Mouse (Mus musculus) frontal cortex, postnatal 25 days (tissue): ENCODE data around the gene Hspb7.

Source experiments
- DNase-seq, 2 experiments: peaks; one replicate each; pipeline ENCODE4 v3.0.0; 2022; ENCODE audit warnings: low spot score in 2 of 2

Hspb7 gene

GRCm38 (mm10) chr4:141420192-141420829 lies at the start of gene Hspb7:
TSS of gene Hspb7 (plus strand) at chr4:141420779.
- no peak for DNase-seq

- DNase-seq = no peak
Observed at GRCm38 (mm10) chr4:141372426-141372825, 48.2 kb upstream of the Hspb7 start.

- no peak for DNase-seq
Observed at GRCm38 (mm10) chr4:141379674-141380073, 40.9 kb upstream of the Hspb7 start.

GRCm38 (mm10) chr4:141382406-141382805 lies 38.2 kb upstream of the Hspb7 start:
- no peak for DNase-seq

- DNase-seq = peak in 1 of 2 experiments; percentile 20
Observed at GRCm38 (mm10) chr4:141385275-141385674, 35.3 kb upstream of the Hspb7 start.

GRCm38 (mm10) chr4:141386150-141386549 lies 34.4 kb upstream of the Hspb7 start:
- no peak for DNase-seq

- DNase-seq = peak; percentile 70 to 77
Observed at GRCm38 (mm10) chr4:141387093-141387784, 33.3 kb upstream of the Hspb7 start.

- DNase-seq = no peak
Observed at GRCm38 (mm10) chr4:141387933-141388332, 32.6 kb upstream of the Hspb7 start.

GRCm38 (mm10) chr4:141389366-141390150 lies 31.0 kb upstream of the Hspb7 start:
- no peak for DNase-seq

- no peak for DNase-seq
Observed at GRCm38 (mm10) chr4:141391293-141391692, 29.3 kb upstream of the Hspb7 start.

- no peak for DNase-seq
Observed at GRCm38 (mm10) chr4:141394751-141395150, 25.8 kb upstream of the Hspb7 start.

GRCm38 (mm10) chr4:141397861-141398260 lies 22.7 kb upstream of the Hspb7 start:
- DNase-seq = no peak

- DNase-seq = no peak
Observed at GRCm38 (mm10) chr4:141398545-141398944, 22.0 kb upstream of the Hspb7 start, which contains the start of gene Clcnka. TSS of gene Clcnka (minus strand) at chr4:141398724.

- no peak for DNase-seq
Observed at GRCm38 (mm10) chr4:141400171-141400570, 20.4 kb upstream of the Hspb7 start.

GRCm38 (mm10) chr4:141404518-141405313 lies 15.9 kb upstream of the Hspb7 start:
- DNase-seq = peak; percentile 94 to 95

- DNase-seq = no peak
Observed at GRCm38 (mm10) chr4:141405314-141405622, 15.3 kb upstream of the Hspb7 start.

GRCm38 (mm10) chr4:141406516-141407299 lies 13.9 kb upstream of the Hspb7 start:
- no peak for DNase-seq

GRCm38 (mm10) chr4:141408577-141408976 lies 12.0 kb upstream of the Hspb7 start:
- no peak for DNase-seq

- DNase-seq = no peak
Observed at GRCm38 (mm10) chr4:141411430-141411992, 9.1 kb upstream of the Hspb7 start.

GRCm38 (mm10) chr4:141415924-141416323 lies 4.7 kb upstream of the Hspb7 start, which contains the start of gene Clcnkb:
TSS of gene Clcnkb (minus strand) at chr4:141416014.
- no peak for DNase-seq
